Mouse (Mus musculus) brain, adult 10 weeks (tissue): ENCODE measurements around the gene Gm14819. TPM values are rescaled to one million over a fixed set of nuclear protein-coding genes. Genes with fewer than 3 reads are reported as not detected.

ENCODE experiments used
- polyA plus RNA-seq: library from polyadenylated mRNA; stranded (reverse); fragments of 350-450 nt; fragmentation: Illumina TruSeq; extraction: RNeasy Lipid Tissue Mini Kit (QIAGEN cat#74804); gene quantifications from one replicate; pipeline ENCODE4 v1.2.3, GENCODE M21; 2015; ENCODE audit warnings: low read depth, low replicate concordance

Gm14819 gene
- polyA plus RNA-seq: not detected

GRCm38 (mm10) chrX:35403883-35404282, at the start of gene Gm14819:
Gene Gm14819 (plus strand): TSS chrX:35404183.

